Mouse (Mus musculus) cerebellum, adult 2 months (tissue): ENCODE measurements around the gene Dact3. TPM values are rescaled to one million over a fixed set of nuclear protein-coding genes. Genes with fewer than 3 reads are reported as not detected.
A peak's percentile ranks its signal among the peaks of the same experiment; 100 is the strongest.

Experiments used
- DNase-seq, 2 experiments: peaks; one replicate each; pipeline ENCODE4 v3.0.0; 2021
- H3K27ac ChIP-seq: fragments of 200-500 bp; 2 replicates; pipeline ENCODE4 v1.5.1; 2012; ENCODE audit warnings: low read length, control low read depth, inconsistent platforms; ENCODE audit not compliant: insufficient read depth
- H3K27me3 ChIP-seq: fragments of 200-500 bp; 2 replicates; pipeline ENCODE4 v1.6.1; 2012; ENCODE audit warnings: inconsistent platforms, mild to moderate bottlenecking, low read length, moderate library complexity; ENCODE audit not compliant: control insufficient read depth, insufficient read depth
- H3K4me1 ChIP-seq: fragments of 200-500 bp; 2 replicates; pipeline ENCODE4 v1.6.1; 2011; ENCODE audit warnings: low read length; ENCODE audit not compliant: control insufficient read depth, insufficient read depth
- H3K4me3 ChIP-seq: fragments of 200-500 bp; replicated peaks from 2 replicates; pipeline ENCODE3; 2011; ENCODE audit warnings: mild to moderate bottlenecking, low read depth, low read length, control low read depth; ENCODE audit not compliant: insufficient read depth
- CTCF ChIP-seq: fragments of 200-500 bp; IDR thresholded peaks from 2 replicates; pipeline ENCODE4 v1.5.1; 2011; ENCODE audit warnings: low read depth, mild to moderate bottlenecking, control low read depth, low read length, moderate library complexity, borderline replicate concordance; ENCODE audit not compliant: insufficient read depth
- POLR2A ChIP-seq: fragments of 200-500 bp; IDR thresholded peaks from 2 replicates; pipeline ENCODE4 v1.6.1; 2011; ENCODE audit warnings: low read length, control low read depth, borderline replicate concordance; ENCODE audit not compliant: insufficient read depth
- WGBS: fragments of 180-500 bp; shearing (Covaris S2); methylation state at CpG from one replicate; pipeline ENCODE4 v1.1.7; 2018; 5-methylcytosine and 5-hydroxymethylcytosine counted together
- polyA plus RNA-seq: library from polyadenylated mRNA; depleted of rRNA; stranded (reverse); fragments of >200 nt; gene quantifications from 2 replicates; pipeline ENCODE4 v1.2.3, GENCODE M21; 2012

Dact3 gene
- polyA plus RNA-seq, 1 experiment: 68.2 TPM

DNA sequence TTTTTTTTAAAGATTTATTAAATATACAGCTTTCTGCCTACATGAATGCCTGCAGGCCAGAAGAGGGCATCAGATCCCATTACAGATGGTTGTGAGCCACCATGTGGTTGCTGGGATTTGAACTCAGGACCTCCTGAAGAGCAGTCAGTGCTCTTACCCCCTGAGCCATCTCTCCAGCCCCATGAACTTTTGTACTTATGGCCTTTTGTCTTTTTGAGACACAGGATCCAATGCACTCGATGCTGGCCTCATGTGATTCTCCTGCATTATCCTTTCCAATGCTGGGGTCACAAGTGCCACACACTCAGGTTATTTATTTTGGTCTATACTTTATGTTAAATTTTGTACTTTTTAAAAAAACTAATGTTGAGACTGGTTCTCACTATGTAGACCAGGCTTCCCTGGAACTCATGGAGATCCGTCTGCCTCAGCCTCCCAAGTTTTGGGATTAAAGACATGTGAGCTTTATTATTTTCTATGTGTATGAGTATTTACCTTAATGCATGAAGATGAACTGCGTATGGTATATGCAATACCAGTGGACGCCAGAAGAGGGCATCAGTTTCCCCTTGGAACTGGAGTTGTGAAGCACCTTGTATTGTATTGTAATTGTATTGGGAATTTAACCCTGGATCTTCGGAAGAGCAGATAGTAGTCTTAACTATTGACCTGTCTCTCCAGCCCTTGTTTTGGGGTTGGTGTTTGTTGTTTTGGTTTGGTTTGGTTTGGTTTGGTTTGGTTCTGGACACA, 15.0 kb upstream of the Dact3 start:
- no peak overlapping the region for H3K27ac ChIP-seq
- H3K4me3 ChIP-seq: no peak overlapping the region
- TF ChIP-seq CTCF: peak; percentile 38; the same call in 1 of the 2 replicates
- TF ChIP-seq POLR2A: no peak
- H3K4me1 ChIP-seq: no peaks in the 10 kb centered on the region
- peak; percentile 53 to 70 for DNase-seq
- H3K27me3 ChIP-seq: no peaks in the 10 kb centered on the region
- 23% methylated on average over 5 of the region's 5 CpGs for WGBS

DNA sequence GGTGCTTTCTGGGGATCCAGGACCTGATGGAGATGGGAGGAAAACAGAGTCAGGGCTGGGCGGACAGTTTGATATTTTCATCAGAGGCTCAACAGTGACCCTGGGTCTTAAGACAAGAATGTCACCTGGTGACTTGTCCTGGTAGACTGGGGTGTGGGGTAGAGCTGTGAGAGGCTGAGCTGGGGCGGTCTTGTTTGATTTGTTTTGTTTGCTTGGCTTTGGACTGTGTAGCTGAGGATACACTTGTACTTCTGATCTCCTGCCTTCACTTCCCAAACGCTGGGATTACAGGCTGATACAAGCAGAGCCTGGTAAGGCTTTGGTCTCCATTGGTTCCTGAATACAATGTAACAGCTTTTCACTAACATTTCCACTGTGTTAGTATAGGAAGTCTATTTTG, 7.6 kb upstream of the Dact3 start:
- H3K27ac ChIP-seq: no peak overlapping the region
- no peaks in the 10 kb centered on the region; the same call in none of the 2 replicates for H3K4me1 ChIP-seq
- H3K27me3 ChIP-seq: no peaks in the 10 kb centered on the region
- WGBS: 89% methylated on average over 3 of the region's 3 CpGs
- H3K4me3 ChIP-seq: no peak overlapping the region
- no peak for DNase-seq
- TF ChIP-seq POLR2A (no peak), CTCF (no peak)

DNA sequence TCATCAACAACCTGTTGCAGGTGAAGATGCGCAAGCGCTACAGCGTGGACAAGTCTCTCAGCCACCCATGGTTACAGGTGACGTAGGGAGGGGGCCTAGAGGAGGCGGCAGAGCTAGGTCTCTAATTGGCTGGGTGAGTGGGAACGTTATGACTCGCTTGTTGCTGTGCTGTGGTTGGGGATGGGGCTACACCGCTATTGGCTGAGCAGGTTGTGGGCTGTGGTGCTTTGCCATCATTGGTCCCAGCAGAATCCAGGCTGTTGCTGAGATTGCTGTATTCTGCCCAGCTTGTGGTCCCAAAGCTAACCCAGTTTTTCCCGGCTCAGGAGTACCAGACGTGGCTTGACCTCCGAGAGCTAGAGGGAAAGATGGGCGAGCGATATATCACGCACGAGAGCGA, 5.6 kb upstream of the Dact3 start:
- WGBS: 7% methylated on average over 16 of the region's 16 CpGs
- peak overlapping the region; percentile 69 for H3K4me3 ChIP-seq
- peak; percentile 87 to 97 for DNase-seq
- H3K27ac ChIP-seq: peak overlapping the region; percentile 63
- H3K27me3 ChIP-seq: no peaks in the 10 kb centered on the region
- no peaks in the 10 kb centered on the region; the same call in none of the 2 replicates for H3K4me1 ChIP-seq
- TF ChIP-seq POLR2A (peak; percentile 90; the same call in 1 of the 2 replicates), CTCF (no peak)

DNA sequence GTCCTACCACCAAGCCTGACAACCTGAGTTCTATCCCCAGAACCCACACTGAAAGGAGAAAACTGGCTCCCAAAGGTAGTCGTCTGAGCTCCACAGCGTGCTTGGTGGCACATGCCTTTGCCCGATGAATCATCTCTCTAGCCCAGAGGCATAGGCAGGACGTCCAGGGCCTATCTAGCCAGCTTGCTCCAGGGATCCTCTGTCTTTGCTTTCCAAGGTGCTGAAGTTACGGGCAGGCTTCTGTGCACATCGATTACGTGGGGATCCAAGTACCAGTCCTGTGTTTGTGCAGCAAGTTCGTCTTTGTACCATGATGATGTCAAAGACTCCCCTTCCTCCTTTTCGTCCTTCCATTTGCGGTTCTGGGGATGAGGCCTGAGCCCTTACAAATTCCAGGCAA, 3.5 kb upstream of the Dact3 start:
- no peak overlapping the region for H3K27ac ChIP-seq
- DNase-seq: no peak
- no peak for TF ChIP-seq CTCF
- TF ChIP-seq POLR2A: no peak
- H3K4me3 ChIP-seq: no peak overlapping the region
- 87% methylated on average over 10 of the region's 10 CpGs for WGBS
- H3K4me1 ChIP-seq: peaks cover 3% of the 10 kb centered on the region
- no peaks in the 10 kb centered on the region for H3K27me3 ChIP-seq

DNA sequence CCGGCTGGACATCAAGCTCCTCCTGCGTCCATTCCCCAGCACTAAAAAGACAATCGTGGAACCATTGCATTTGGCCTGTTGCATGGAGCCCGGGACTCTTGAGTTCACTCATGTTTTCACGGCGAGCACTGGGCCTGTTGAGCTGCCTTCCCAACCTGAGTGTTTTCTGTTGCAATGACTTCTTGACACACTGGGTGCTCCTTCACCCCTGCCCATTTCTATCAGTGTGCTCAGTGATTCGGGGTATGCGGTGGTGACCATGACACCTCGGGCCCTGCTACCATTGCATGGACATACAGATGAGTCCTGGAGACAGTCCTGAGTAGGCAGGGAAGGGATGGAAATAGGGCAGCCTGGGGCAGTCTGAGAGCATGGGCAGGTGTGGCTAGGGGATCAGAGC, 2.6 kb upstream of the Dact3 start:
- peaks cover 8% of the 10 kb centered on the region for H3K4me1 ChIP-seq
- H3K4me3 ChIP-seq: no peak overlapping the region
- no peak overlapping the region for H3K27ac ChIP-seq
- TF ChIP-seq CTCF (no peak), POLR2A (no peak)
- DNase-seq: no peak
- H3K27me3 ChIP-seq: no peaks in the 10 kb centered on the region
- 93% methylated on average over 9 of the region's 9 CpGs for WGBS

DNA sequence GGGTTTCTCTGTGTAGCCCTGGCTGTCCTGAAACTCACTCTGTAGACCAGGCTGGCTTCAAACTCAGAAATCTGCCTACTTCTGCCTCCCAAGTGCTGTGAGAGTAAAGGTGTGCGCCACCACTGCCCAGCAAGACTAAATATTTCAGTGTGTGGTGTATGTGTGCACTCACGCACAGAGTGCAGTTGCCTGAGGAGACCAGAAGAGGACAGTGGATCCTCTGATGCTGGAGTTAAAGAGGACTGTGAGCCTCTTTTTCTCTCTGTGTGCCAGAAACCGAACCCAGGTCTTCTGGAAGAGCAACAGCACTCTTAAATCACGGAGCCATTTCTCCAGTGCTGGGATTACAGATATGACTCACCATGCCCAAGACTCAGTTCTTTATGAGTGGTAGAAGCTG, 1.7 kb upstream of the Dact3 start:
- no peak overlapping the region for H3K4me3 ChIP-seq
- no peak overlapping the region for H3K27ac ChIP-seq
- no peaks in the 10 kb centered on the region for H3K27me3 ChIP-seq
- no peak for DNase-seq
- 90% methylated on average over 4 of the region's 4 CpGs for WGBS
- H3K4me1 ChIP-seq: peaks cover 8% of the 10 kb centered on the region
- no peak for TF ChIP-seq POLR2A
- TF ChIP-seq CTCF: 0 out of 2 replicates have a peak, but pooled peaks have one; percentile 15

DNA sequence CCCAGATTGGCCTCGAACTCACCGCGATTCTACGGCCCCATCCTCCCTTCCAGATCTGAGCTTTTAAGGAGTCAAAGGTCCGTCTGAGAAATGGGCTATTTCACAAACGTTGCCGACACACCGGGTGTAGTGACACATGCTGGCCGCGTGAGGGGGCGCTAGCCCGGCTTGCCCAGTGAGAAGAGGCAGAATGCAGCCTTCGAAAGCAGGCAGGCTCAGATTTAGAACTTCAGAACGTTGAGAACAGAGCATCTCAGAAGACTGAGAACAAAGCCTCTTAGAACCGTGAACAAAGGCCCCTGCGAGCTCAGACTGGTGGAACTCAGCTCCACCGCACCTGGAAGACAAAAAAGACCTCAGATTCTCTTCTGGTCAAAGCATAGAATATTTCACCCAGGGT, 927 bp upstream of the Dact3 start:
- peak; percentile 84 for DNase-seq
- Histone ChIP-seq H3K27ac (peak overlapping the region; percentile 55; the same call in 1 of the 2 replicates), H3K27me3 (no peaks in the 10 kb centered on the region), H3K4me1 (peaks cover 8% of the 10 kb centered on the region), H3K4me3 (peak overlapping the region; percentile 49)
- no peak for TF ChIP-seq POLR2A
- peak; percentile 95 for TF ChIP-seq CTCF
- WGBS: 5% methylated on average over 17 of the region's 17 CpGs

DNA sequence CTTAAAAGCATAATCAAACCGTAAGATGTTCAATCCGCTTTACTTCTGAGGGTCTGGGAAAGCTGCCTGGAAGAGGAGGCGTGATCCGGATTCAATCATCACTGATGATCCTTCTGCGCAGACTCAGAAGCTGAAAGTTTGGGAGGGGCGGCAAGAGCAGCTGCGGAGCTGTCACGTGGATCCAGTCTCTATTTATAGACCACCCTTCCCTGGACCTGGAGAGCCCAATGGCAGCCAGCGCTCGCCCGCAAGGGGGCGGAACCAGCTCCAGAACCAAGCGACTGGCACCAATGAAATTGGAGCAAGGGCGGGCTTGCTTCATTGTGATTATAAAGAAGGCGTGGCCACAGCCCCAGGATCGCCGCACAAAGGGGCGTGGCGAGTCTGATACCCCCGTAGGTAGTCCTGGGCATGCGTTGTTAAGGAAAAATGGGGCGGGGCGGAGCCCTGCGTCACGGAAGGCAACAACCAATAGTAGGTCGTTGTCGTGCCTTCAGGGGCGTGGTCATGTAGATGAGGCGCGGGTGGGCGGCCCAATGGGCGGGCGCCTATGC, 284 bp upstream of the Dact3 start:
- no peaks in the 10 kb centered on the region for H3K27me3 ChIP-seq
- H3K27ac ChIP-seq: peak overlapping the region; percentile 55; the same call in 1 of the 2 replicates
- peak; percentile 61; the same call in 1 of the 2 replicates for TF ChIP-seq POLR2A
- no peak for TF ChIP-seq CTCF
- DNase-seq: peak; percentile 99 to 100
- H3K4me3 ChIP-seq: peak overlapping the region; percentile 49
- peaks cover 8% of the 10 kb centered on the region for H3K4me1 ChIP-seq
- WGBS: under 1% methylated on average over 33 of the region's 33 CpGs
